Mouse (Mus musculus): ENCODE measurements around the gene Ms4a4a. TPM values are rescaled to one million over a fixed set of nuclear protein-coding genes. Genes with fewer than 3 reads are reported as not detected.

Ms4a4a gene
- polyA plus RNA-seq, 1 experiment from 2014 or later = not detected

DNA sequence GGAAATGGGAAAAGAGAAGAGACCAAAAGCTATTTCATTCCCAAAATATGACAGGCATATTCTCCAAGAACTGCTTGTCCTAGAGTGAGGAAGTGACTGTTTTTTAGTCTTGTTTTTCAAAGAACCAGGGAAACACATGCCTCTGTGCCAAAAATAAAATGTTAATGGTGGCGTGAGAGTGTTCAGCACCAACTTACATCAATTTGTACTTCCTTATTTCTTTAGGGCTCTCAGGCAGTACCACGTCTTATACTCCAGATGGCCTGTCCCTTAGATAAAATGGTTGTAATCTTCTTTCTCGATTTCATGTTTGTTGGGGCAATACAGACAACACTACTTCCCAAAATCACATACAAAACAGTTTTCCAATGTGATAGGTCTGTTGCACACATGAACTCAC, 7.0 kb upstream of the Ms4a4a start:
- Histone ChIP-seq H3K4me3 (ENCODE audit: low read depth, low read length) (no peak overlapping the region), H3K36me3 (ENCODE audit: control insufficient read depth, insufficient read depth, low read length) (no peaks in the 10 kb centered on the region), H3K27me3 (ENCODE audit: control insufficient read depth, insufficient read depth, low read length) (no peaks in the 10 kb centered on the region), H3K27ac (ENCODE audit: low read depth, low read length) (no peak overlapping the region), H3K9ac (replicated peaks; ENCODE audit: low read depth, low read length) (no peak overlapping the region), H3K9me3 (ENCODE audit: control insufficient read depth, low read length) (no peaks in the 10 kb centered on the region), H3K4me1 (ENCODE audit: control insufficient read depth, insufficient read depth, low read length) (no peaks in the 10 kb centered on the region), H3K4me2 (ENCODE audit: low read depth, low read length) (no peak overlapping the region)
- 93% methylated on average over 3 of the region's 3 CpGs for WGBS
- no peak for ATAC-seq (ENCODE audit: low read depth)

DNA sequence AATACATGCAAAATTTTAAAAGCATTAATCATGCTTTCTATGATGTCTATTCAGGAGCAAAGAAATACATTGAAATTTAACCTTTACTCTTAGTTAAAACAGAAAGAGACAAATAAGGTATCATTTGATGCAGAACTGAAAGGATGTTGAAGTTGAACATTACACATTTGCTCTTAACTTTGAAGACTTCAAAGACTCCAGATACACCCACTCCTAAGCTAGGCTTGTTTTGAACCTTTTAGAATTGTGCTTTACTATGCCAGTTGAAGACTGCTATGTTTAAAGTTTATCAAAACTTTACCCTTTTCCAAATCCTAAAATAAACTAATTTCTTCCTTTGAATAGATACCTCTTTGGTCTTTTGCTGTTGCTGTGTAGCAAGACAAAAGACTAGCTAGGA, 4.1 kb upstream of the Ms4a4a start:
- Histone ChIP-seq H3K27ac (ENCODE audit: low read depth, low read length) (no peak overlapping the region), H3K36me3 (ENCODE audit: control insufficient read depth, insufficient read depth, low read length) (no peaks in the 10 kb centered on the region), H3K9ac (replicated peaks; ENCODE audit: low read depth, low read length) (no peak overlapping the region), H3K4me1 (ENCODE audit: control insufficient read depth, insufficient read depth, low read length) (no peaks in the 10 kb centered on the region), H3K4me3 (ENCODE audit: low read depth, low read length) (no peak overlapping the region), H3K4me2 (ENCODE audit: low read depth, low read length) (no peak overlapping the region), H3K27me3 (ENCODE audit: control insufficient read depth, insufficient read depth, low read length) (no peaks in the 10 kb centered on the region), H3K9me3 (ENCODE audit: control insufficient read depth, low read length) (no peaks in the 10 kb centered on the region)
- no peak for ATAC-seq (ENCODE audit: low read depth)

DNA sequence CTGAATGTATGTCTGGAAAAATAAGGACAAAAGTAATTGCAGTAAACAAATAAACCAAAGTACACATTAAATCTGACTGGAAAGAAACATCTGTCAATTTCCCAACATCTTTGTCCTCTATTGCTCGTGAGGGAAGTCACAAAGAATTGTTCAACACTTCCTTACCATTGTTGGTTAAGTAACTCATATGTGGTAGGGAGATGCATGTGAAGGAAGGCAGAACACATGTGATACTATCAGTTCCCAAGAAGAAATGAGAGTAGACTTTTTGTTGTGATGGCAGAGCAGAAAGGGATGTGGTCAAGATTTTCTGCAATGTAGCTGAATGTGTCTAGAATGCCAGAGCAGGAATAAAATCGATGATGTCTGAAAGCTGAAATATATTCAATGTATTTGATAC, 1.1 kb downstream of the Ms4a4a start:
- H3K4me3 ChIP-seq (ENCODE audit: low read depth, low read length) = no peak overlapping the region
- H3K4me2 ChIP-seq (ENCODE audit: low read depth, low read length) = no peak overlapping the region
- no peaks in the 10 kb centered on the region for H3K27me3 ChIP-seq (ENCODE audit: control insufficient read depth, insufficient read depth, low read length)
- H3K27ac ChIP-seq (ENCODE audit: low read depth, low read length) = no peak overlapping the region
- no peak overlapping the region for H3K9ac ChIP-seq (replicated peaks; ENCODE audit: low read depth, low read length)
- H3K9me3 ChIP-seq (ENCODE audit: control insufficient read depth, low read length) = no peaks in the 10 kb centered on the region
- H3K4me1 ChIP-seq (ENCODE audit: control insufficient read depth, insufficient read depth, low read length) = no peaks in the 10 kb centered on the region
- WGBS = 78% methylated on average over 2 of the region's 2 CpGs
- H3K36me3 ChIP-seq (ENCODE audit: control insufficient read depth, insufficient read depth, low read length) = no peaks in the 10 kb centered on the region
- ATAC-seq (ENCODE audit: low read depth) = no peak

DNA sequence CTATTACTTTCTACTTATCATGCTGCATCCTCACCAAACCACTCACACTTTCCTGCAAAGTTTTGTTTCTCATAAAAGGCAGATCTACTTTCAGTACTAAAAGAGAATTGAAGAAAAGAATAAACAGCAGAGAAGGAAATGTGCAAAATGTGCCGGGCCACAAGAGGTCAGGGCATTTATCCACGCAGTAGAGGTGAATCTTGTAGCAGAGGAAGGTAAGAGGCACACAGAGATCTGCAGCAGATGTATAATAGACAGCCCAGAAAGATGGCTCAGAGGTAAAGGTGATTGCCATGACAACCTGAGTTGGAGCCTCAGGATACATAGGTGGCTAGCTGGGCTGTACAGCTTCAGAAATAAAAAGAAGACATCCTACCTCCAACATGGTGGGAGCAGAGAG, 11.8 kb downstream of the Ms4a4a start:
- 83% methylated on average over 2 of the region's 2 CpGs for WGBS
- Histone ChIP-seq H3K4me2 (ENCODE audit: low read depth, low read length) (no peak overlapping the region), H3K9me3 (ENCODE audit: control insufficient read depth, low read length) (no peaks in the 10 kb centered on the region), H3K9ac (replicated peaks; ENCODE audit: low read depth, low read length) (no peak overlapping the region), H3K27me3 (ENCODE audit: control insufficient read depth, insufficient read depth, low read length) (no peaks in the 10 kb centered on the region), H3K36me3 (ENCODE audit: control insufficient read depth, insufficient read depth, low read length) (no peaks in the 10 kb centered on the region), H3K4me1 (ENCODE audit: control insufficient read depth, insufficient read depth, low read length) (no peaks in the 10 kb centered on the region), H3K27ac (ENCODE audit: low read depth, low read length) (no peak overlapping the region), H3K4me3 (ENCODE audit: low read depth, low read length) (no peak overlapping the region)
- no peak for ATAC-seq (ENCODE audit: low read depth)

DNA sequence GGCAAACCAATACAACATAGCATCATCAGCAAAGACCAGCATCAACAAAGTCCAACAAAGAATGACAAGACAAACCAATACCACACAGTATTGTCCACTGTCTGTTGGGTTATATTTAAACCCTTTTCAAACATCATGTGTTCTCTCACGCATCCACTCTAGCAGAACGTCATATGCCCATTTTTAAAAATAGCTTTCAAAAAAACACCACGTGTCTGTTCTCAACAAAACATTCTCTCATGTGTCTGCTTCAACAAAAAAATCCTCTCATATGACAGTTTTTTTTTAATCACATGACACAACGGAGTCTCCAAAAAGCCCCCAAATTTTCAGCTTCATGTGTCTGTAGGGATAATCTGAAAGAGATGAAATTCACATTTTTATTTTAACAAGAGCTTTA, 12.4 kb downstream of the Ms4a4a start:
- H3K27ac ChIP-seq (ENCODE audit: low read depth, low read length) = no peak overlapping the region
- WGBS = 85% methylated on average over 4 of the region's 4 CpGs
- no peaks in the 10 kb centered on the region for H3K4me1 ChIP-seq (ENCODE audit: control insufficient read depth, insufficient read depth, low read length)
- H3K9ac ChIP-seq (replicated peaks; ENCODE audit: low read depth, low read length) = no peak overlapping the region
- no peaks in the 10 kb centered on the region for H3K9me3 ChIP-seq (ENCODE audit: control insufficient read depth, low read length)
- no peak overlapping the region for H3K4me3 ChIP-seq (ENCODE audit: low read depth, low read length)
- no peaks in the 10 kb centered on the region for H3K36me3 ChIP-seq (ENCODE audit: control insufficient read depth, insufficient read depth, low read length)
- no peak for ATAC-seq (ENCODE audit: low read depth)
- no peaks in the 10 kb centered on the region for H3K27me3 ChIP-seq (ENCODE audit: control insufficient read depth, insufficient read depth, low read length)
- no peak overlapping the region for H3K4me2 ChIP-seq (ENCODE audit: low read depth, low read length)

DNA sequence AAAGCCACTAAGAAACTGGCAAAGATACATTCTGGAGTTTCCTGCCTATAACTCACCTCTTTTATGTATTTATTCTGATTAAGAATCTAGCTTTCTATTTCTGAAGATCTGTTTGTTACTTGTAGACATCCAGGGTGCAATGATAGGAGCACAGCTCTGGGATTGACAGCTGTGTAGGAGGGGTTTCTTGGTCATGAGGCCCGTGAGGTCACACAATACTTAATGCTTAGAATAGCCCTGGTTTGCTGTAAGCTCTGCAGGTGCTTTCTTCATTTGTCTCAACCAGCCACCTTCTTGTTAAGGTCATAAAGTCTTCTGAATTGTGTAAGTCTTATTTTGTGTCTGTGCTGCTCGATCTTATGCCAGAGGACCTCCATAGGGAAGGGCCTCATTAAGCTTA, 13.6 kb downstream of the Ms4a4a start:
- Histone ChIP-seq H3K9me3 (ENCODE audit: control insufficient read depth, low read length) (no peaks in the 10 kb centered on the region), H3K4me2 (ENCODE audit: low read depth, low read length) (no peak overlapping the region), H3K27me3 (ENCODE audit: control insufficient read depth, insufficient read depth, low read length) (no peaks in the 10 kb centered on the region), H3K36me3 (ENCODE audit: control insufficient read depth, insufficient read depth, low read length) (no peaks in the 10 kb centered on the region), H3K9ac (replicated peaks; ENCODE audit: low read depth, low read length) (no peak overlapping the region), H3K4me1 (ENCODE audit: control insufficient read depth, insufficient read depth, low read length) (no peaks in the 10 kb centered on the region), H3K27ac (ENCODE audit: low read depth, low read length) (no peak overlapping the region), H3K4me3 (ENCODE audit: low read depth, low read length) (no peak overlapping the region)
- no peak for ATAC-seq (ENCODE audit: low read depth)
- WGBS = 81% methylated on average over 2 of the region's 2 CpGs

DNA sequence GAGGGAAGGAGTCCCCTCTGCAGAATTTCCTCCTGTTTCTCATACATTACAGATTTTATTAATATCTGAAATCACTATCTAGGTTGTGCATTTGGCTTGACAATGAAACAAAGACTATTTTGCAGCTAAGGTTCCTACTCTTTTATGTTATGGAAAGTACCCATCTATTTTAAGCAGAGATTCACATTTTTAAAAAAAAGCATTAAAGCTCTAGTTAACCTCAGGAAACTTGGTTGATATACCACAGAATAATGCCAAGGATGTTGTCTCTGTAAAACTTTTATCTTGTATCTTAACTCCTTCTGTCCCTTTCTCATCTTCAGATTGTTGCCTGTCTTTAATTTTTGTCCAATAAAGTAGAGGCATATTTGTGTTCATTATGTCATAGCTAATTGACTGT, 20.4 kb downstream of the Ms4a4a start:
- Histone ChIP-seq H3K4me2 (ENCODE audit: low read depth, low read length) (no peak overlapping the region), H3K9ac (replicated peaks; ENCODE audit: low read depth, low read length) (no peak overlapping the region), H3K36me3 (ENCODE audit: control insufficient read depth, insufficient read depth, low read length) (no peaks in the 10 kb centered on the region), H3K4me3 (ENCODE audit: low read depth, low read length) (no peak overlapping the region), H3K4me1 (ENCODE audit: control insufficient read depth, insufficient read depth, low read length) (no peaks in the 10 kb centered on the region), H3K27ac (ENCODE audit: low read depth, low read length) (no peak overlapping the region), H3K9me3 (ENCODE audit: control insufficient read depth, low read length) (no peaks in the 10 kb centered on the region), H3K27me3 (ENCODE audit: control insufficient read depth, insufficient read depth, low read length) (no peaks in the 10 kb centered on the region)
- no peak for ATAC-seq (ENCODE audit: low read depth)

DNA sequence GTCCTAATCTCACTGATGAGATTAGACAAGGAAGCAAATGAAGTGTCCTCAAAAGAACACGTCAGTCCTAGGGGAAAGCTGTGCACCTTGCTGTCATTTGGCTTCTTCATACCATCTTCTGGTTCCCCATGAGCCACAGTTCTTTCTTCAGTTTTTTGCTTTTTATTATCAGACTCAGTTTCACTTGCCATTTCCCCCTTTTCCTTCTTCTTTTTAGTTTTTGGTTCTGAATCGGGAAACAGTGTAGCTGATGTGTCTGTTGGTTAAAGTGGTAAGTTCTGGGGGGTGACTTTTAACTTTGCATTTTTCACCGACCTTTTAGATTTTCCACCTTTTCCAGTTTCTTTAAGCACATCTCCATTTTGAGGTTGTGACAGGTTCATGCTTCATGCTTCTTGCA, 29.2 kb downstream of the Ms4a4a start, which contains the start of gene Ms4a4c:
Gene Ms4a4c (plus strand): TSS at position 244 of the 400 bp plus-strand sequence.
- no peak for ATAC-seq (ENCODE audit: low read depth)
- no peaks in the 10 kb centered on the region for H3K36me3 ChIP-seq (ENCODE audit: control insufficient read depth, insufficient read depth, low read length)
- 93% methylated on average over 3 of the region's 3 CpGs for WGBS
- no peak within 1 kb of the TSS for H3K4me3 ChIP-seq (ENCODE audit: low read depth, low read length)
- H3K27me3 ChIP-seq (ENCODE audit: control insufficient read depth, insufficient read depth, low read length) = no peaks in the 10 kb centered on the region
- no peak within 1 kb of the TSS for H3K9ac ChIP-seq (replicated peaks; ENCODE audit: low read depth, low read length)
- no peaks in the 10 kb centered on the region for H3K4me1 ChIP-seq (ENCODE audit: control insufficient read depth, insufficient read depth, low read length)
- no peak within 1 kb of the TSS for H3K27ac ChIP-seq (ENCODE audit: low read depth, low read length)
- H3K4me2 ChIP-seq (ENCODE audit: low read depth, low read length) = no peak within 1 kb of the TSS
- H3K9me3 ChIP-seq (ENCODE audit: control insufficient read depth, low read length) = no peaks in the 10 kb centered on the region

DNA sequence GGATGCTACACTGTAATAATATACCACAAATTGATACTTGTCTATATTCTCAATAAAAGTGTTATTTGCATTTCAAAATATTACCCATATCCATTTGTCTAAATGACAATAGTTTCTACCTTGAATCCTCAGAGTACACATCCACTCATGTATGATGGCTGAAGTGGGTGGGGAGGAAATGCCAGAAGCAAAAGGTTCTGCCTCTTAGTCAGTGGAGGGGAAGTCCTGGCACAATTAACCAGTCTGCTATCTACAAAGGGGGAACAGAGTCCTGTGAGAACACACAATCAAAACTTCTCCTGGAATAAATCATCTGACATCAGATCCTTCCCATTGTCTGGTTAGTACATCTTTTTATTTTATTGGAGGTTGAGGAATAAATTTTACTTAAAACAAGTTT, 32.1 kb downstream of the Ms4a4a start:
- no peak overlapping the region for H3K4me2 ChIP-seq (ENCODE audit: low read depth, low read length)
- no peak for ATAC-seq (ENCODE audit: low read depth)
- H3K36me3 ChIP-seq (ENCODE audit: control insufficient read depth, insufficient read depth, low read length) = no peaks in the 10 kb centered on the region

DNA sequence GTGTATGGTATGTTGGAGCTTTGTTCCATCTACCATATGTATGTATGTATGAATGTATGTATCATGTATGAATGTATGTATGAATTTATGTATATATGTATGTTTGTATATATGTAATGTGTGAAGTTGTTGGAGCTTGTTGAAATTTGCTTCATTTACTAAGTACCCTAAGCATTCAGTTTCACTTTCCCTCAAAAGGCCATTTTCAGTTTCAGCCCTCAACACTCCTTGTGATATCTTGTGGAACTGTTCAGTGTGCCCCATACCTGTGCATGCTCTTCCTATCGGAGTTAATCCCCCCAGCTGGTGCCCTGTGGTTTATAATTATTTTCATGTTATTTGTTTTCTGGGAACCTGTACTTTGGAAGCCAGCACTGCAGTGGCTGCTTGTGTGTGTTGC, 33.3 kb downstream of the Ms4a4a start:
- Histone ChIP-seq H3K4me1 (ENCODE audit: control insufficient read depth, insufficient read depth, low read length) (no peaks in the 10 kb centered on the region), H3K27ac (ENCODE audit: low read depth, low read length) (no peak overlapping the region), H3K9me3 (ENCODE audit: control insufficient read depth, low read length) (no peaks in the 10 kb centered on the region), H3K4me3 (ENCODE audit: low read depth, low read length) (no peak overlapping the region), H3K4me2 (ENCODE audit: low read depth, low read length) (no peak overlapping the region), H3K36me3 (ENCODE audit: control insufficient read depth, insufficient read depth, low read length) (no peaks in the 10 kb centered on the region), H3K9ac (replicated peaks; ENCODE audit: low read depth, low read length) (no peak overlapping the region), H3K27me3 (ENCODE audit: control insufficient read depth, insufficient read depth, low read length) (no peaks in the 10 kb centered on the region)
- no peak for ATAC-seq (ENCODE audit: low read depth)
- 97% methylated on average over 1 of the region's 1 CpGs for WGBS

More for the DNA sequence above, 32.1 kb downstream of the Ms4a4a start:
- Histone ChIP-seq H3K9me3 (ENCODE audit: control insufficient read depth, low read length) (no peaks in the 10 kb centered on the region), H3K4me1 (ENCODE audit: control insufficient read depth, insufficient read depth, low read length) (no peaks in the 10 kb centered on the region), H3K27ac (ENCODE audit: low read depth, low read length) (no peak overlapping the region), H3K27me3 (ENCODE audit: control insufficient read depth, insufficient read depth, low read length) (no peaks in the 10 kb centered on the region), H3K4me3 (ENCODE audit: low read depth, low read length) (no peak overlapping the region), H3K9ac (replicated peaks; ENCODE audit: low read depth, low read length) (no peak overlapping the region)

All from neural tube, embryonic 14.5 days (tissue).